Mouse (Mus musculus): ENCODE measurements at regions not wholly inside any gene's neighbourhood (a gene's known extent, or its start where the extent isn't known, plus 50 kb on each side); places are given as distances from the start of the nearest gene placed in this dataset.
A peak's percentile ranks its signal among the peaks of the same experiment; 100 is the strongest.

DNA sequence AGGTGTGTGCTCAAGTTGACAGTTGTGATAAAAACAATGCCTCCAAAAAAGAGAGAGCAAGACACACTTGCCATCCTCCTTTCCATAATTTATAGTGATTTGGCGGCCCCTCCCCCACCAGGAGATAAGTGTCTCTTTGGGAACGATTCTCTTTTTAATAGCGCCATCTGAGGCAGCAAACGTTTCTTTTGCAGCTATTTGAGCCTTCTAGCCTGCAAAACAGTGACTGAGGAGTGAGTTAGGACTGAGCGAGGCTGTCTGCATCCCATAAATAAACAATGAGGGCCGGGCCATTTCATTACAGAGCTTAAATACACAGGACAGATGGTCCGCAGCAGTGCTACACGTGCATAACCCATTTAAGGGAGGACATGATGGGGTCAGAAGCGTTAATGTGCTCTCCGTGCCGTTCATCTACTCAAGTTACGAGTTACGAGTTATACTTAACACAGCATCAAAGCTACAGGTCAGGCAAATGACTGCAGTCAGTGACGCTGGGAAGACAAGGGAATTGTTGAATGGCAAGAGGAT lies 99.0 kb upstream of the Slc25a26 start:
- H3K4me1 ChIP-seq (ENCODE audit: control insufficient read depth, insufficient read depth, low read length): peaks cover 14% of the 10 kb centered on the region
- 6% methylated on average over 14 of the region's 14 CpGs for WGBS
- H3K27ac ChIP-seq (ENCODE audit: low read depth, low read length): no peak overlapping the region
- H3K27me3 ChIP-seq (ENCODE audit: control insufficient read depth, insufficient read depth, low read length): no peaks in the 10 kb centered on the region
- peak overlapping the region; percentile 48 for H3K4me2 ChIP-seq (replicated peaks; ENCODE audit: low read depth, low read length)
- H3K36me3 ChIP-seq (ENCODE audit: control insufficient read depth, insufficient read depth, low read length): no peaks in the 10 kb centered on the region
- no peak overlapping the region for H3K9ac ChIP-seq (ENCODE audit: low read depth, low read length)
- H3K9me3 ChIP-seq (ENCODE audit: control insufficient read depth, low read length): no peaks in the 10 kb centered on the region
- ATAC-seq (ENCODE audit: low FRiP score, low TSS enrichment): peak; percentile 88
- H3K4me3 ChIP-seq (ENCODE audit: low read length): peak overlapping the region; percentile 18

DNA sequence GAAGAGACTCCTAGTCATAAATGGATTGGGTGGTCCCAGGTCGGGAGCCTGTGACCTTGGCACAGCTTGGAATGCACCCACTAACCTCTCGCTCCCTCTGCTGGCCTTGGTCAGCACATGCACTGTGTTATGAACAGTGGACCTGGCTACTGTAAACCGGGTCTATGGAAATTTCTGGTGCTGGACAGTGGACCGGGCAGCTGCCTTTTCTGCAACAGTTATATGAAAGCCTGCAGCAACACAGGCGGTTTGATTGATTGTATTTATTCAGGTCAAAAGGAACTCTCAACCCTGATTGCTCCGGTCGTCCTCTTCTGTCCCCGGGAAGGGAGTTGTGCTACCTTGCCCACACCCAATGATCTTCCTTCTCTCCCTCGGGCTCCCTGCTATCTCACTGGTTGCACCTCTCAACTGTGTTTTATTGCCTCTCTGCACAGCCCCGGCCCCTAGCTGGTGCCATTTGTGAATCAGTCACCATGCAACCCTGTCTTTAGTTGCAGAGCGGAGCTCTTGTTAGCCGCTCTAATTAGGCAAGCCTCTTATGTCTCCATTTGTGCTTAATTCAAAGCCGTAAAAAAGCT lies 99.6 kb upstream of the Slc25a26 start:
- Histone ChIP-seq H3K4me1 (ENCODE audit: control insufficient read depth, insufficient read depth, low read length) (peaks cover 14% of the 10 kb centered on the region), H3K27me3 (ENCODE audit: control insufficient read depth, insufficient read depth, low read length) (no peaks in the 10 kb centered on the region), H3K9ac (ENCODE audit: low read depth, low read length) (no peak overlapping the region), H3K9me3 (ENCODE audit: control insufficient read depth, low read length) (no peaks in the 10 kb centered on the region), H3K4me2 (replicated peaks; ENCODE audit: low read depth, low read length) (peak overlapping the region; percentile 48), H3K36me3 (ENCODE audit: control insufficient read depth, insufficient read depth, low read length) (no peaks in the 10 kb centered on the region), H3K27ac (ENCODE audit: low read depth, low read length) (no peak overlapping the region), H3K4me3 (ENCODE audit: low read length) (peak overlapping the region; percentile 18; the same call in 1 of the 2 replicates)
- 3% methylated on average over 13 of the region's 13 CpGs for WGBS
- peak; percentile 85 for ATAC-seq (ENCODE audit: low FRiP score, low TSS enrichment)

DNA sequence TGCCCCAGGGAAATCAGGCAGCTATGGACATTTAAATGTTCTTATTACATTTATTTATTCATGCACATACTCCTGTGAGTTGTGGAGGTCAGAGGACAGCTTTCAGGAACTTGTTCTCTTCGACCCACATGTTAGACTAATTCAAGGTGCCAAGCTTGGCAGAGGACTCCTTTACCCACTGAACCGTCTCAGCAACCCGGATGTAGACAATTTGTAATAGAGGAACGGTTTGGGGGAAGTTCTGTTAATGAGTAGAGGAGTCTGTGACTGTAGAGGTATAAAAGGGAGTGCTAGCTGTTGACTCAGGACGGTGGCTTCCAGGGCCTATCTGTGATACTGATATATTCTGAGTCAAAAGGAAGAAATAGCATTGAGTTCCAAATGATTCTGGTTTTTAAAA lies 107.4 kb upstream of the Magi1 start:
- Histone ChIP-seq H3K4me2 (replicated peaks; ENCODE audit: low read depth, low read length) (no peak overlapping the region), H3K9me3 (ENCODE audit: control insufficient read depth, low read length) (no peaks in the 10 kb centered on the region), H3K4me3 (ENCODE audit: low read length) (no peak overlapping the region), H3K27me3 (ENCODE audit: control insufficient read depth, insufficient read depth, low read length) (no peaks in the 10 kb centered on the region), H3K9ac (ENCODE audit: low read depth, low read length) (no peak overlapping the region), H3K4me1 (ENCODE audit: control insufficient read depth, insufficient read depth, low read length) (no peaks in the 10 kb centered on the region; the same call in 1 of the 2 replicates), H3K36me3 (ENCODE audit: control insufficient read depth, insufficient read depth, low read length) (no peaks in the 10 kb centered on the region), H3K27ac (ENCODE audit: low read depth, low read length) (peak overlapping the region; percentile 1; the same call in 1 of the 2 replicates)
- peak; percentile 60; the same call in 1 of the 2 replicates for ATAC-seq (ENCODE audit: low FRiP score, low TSS enrichment)
- WGBS: 42% methylated on average over 5 of the region's 5 CpGs

DNA sequence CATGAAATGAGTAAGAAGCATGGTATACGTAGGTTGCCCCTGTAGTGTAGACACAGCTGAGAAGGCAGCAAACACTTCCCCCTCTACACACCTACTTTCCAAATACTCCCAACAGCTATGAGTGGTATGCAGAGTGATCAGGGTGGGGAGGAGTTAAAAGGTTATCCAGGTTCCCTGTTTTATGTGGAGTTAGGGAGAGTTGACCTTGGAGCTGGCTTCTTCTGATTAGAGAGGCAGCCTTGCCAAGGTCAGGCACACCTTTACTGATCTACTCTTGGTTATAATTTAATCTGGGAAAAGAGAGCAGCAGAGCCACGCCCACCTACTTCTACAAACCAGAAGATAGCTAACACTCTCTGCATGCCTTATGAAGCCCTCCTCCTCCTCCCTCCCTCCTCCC lies 106.7 kb upstream of the Magi1 start:
- peak; percentile 49; the same call in 1 of the 2 replicates for ATAC-seq (ENCODE audit: low FRiP score, low TSS enrichment)
- H3K4me1 ChIP-seq (ENCODE audit: control insufficient read depth, insufficient read depth, low read length): no peaks in the 10 kb centered on the region; the same call in 1 of the 2 replicates
- no peak overlapping the region for H3K4me3 ChIP-seq (ENCODE audit: low read length)
- no peak overlapping the region for H3K27ac ChIP-seq (ENCODE audit: low read depth, low read length)
- no peaks in the 10 kb centered on the region for H3K27me3 ChIP-seq (ENCODE audit: control insufficient read depth, insufficient read depth, low read length)
- H3K36me3 ChIP-seq (ENCODE audit: control insufficient read depth, insufficient read depth, low read length): no peaks in the 10 kb centered on the region
- H3K9ac ChIP-seq (ENCODE audit: low read depth, low read length): no peak overlapping the region
- H3K9me3 ChIP-seq (ENCODE audit: control insufficient read depth, low read length): no peaks in the 10 kb centered on the region
- no peak overlapping the region for H3K4me2 ChIP-seq (replicated peaks; ENCODE audit: low read depth, low read length)
- WGBS: 66% methylated on average over 2 of the region's 2 CpGs

DNA sequence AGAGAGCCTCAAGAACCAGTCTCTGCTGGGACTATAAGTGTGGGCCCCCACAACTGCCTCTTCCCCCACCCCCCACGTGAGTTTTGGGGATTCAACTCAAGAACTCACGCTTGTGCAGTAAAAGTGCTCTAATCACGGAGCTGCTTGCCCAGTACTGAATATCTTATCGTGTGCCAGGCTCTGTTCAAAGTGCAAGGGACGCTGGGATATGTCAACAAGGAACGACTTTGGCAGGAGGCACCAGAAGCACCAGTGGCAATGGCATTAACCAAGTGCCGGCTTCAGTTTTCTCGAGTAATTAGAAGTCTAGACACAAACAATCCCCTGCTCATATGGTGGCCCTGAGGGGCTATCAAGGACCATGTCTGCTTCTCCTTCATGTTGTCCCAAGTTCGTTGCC lies 106.0 kb upstream of the Magi1 start:
- Histone ChIP-seq H3K4me1 (ENCODE audit: control insufficient read depth, insufficient read depth, low read length) (no peaks in the 10 kb centered on the region; the same call in 1 of the 2 replicates), H3K36me3 (ENCODE audit: control insufficient read depth, insufficient read depth, low read length) (no peaks in the 10 kb centered on the region), H3K9me3 (ENCODE audit: control insufficient read depth, low read length) (no peaks in the 10 kb centered on the region), H3K4me3 (ENCODE audit: low read length) (no peak overlapping the region), H3K9ac (ENCODE audit: low read depth, low read length) (no peak overlapping the region), H3K27ac (ENCODE audit: low read depth, low read length) (no peak overlapping the region), H3K27me3 (ENCODE audit: control insufficient read depth, insufficient read depth, low read length) (no peaks in the 10 kb centered on the region), H3K4me2 (replicated peaks; ENCODE audit: low read depth, low read length) (no peak overlapping the region)
- WGBS: 74% methylated on average over 9 of the region's 9 CpGs
- ATAC-seq (ENCODE audit: low FRiP score, low TSS enrichment): no peak

DNA sequence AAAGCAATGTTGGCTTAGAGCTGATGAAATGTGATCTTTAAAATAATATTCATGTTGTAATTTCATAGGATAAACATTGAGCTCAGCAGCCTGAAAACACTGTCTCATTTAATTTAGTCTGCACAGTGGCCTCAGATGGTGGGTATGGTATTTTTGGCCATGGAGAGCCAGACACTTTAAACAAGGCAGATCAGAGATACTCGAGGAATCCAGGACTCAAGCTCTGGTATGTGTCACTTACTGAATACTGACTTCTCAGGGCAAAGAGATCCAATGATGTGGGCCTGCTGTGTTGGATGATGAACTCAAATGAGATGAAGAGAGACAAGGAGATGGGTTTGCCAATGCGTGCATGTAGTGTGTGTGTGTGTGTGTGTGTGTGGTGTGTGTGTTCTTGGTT lies 103.9 kb upstream of the Magi1 start:
- Histone ChIP-seq H3K27me3 (ENCODE audit: control insufficient read depth, insufficient read depth, low read length) (no peaks in the 10 kb centered on the region), H3K4me3 (ENCODE audit: low read length) (no peak overlapping the region), H3K4me2 (replicated peaks; ENCODE audit: low read depth, low read length) (no peak overlapping the region), H3K9ac (ENCODE audit: low read depth, low read length) (no peak overlapping the region), H3K36me3 (ENCODE audit: control insufficient read depth, insufficient read depth, low read length) (no peaks in the 10 kb centered on the region), H3K9me3 (ENCODE audit: control insufficient read depth, low read length) (peaks cover 7% of the 10 kb centered on the region; the same call in 1 of the 2 replicates), H3K4me1 (ENCODE audit: control insufficient read depth, insufficient read depth, low read length) (no peaks in the 10 kb centered on the region; the same call in 1 of the 2 replicates), H3K27ac (ENCODE audit: low read depth, low read length) (no peak overlapping the region)
- WGBS: 76% methylated on average over 2 of the region's 2 CpGs
- no peak for ATAC-seq (ENCODE audit: low FRiP score, low TSS enrichment)

DNA sequence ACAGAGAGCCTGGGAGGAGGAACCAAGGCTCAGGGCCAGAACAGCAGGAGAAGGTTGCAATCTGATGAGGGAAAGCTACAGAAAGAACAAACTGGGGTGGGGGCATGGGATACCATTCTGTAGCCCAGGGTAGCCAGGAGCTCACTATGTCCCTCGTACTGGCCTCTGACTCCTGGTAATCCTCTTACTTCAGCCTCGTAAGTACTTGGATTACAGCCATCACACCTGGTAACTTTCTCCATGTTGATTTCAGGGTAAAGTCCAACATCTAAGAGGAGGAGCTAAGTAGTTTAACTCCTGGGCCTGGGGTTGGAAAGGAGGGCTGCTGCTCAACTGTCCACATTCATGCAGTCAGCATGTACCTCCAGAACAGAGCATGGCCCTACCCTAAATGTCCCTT lies 101.8 kb upstream of the Magi1 start:
- Histone ChIP-seq H3K27me3 (ENCODE audit: control insufficient read depth, insufficient read depth, low read length) (no peaks in the 10 kb centered on the region), H3K9me3 (ENCODE audit: control insufficient read depth, low read length) (peaks cover 7% of the 10 kb centered on the region; the same call in 1 of the 2 replicates), H3K9ac (ENCODE audit: low read depth, low read length) (no peak overlapping the region), H3K27ac (ENCODE audit: low read depth, low read length) (no peak overlapping the region), H3K4me3 (ENCODE audit: low read length) (no peak overlapping the region), H3K4me2 (replicated peaks; ENCODE audit: low read depth, low read length) (no peak overlapping the region), H3K36me3 (ENCODE audit: control insufficient read depth, insufficient read depth, low read length) (no peaks in the 10 kb centered on the region), H3K4me1 (ENCODE audit: control insufficient read depth, insufficient read depth, low read length) (no peaks in the 10 kb centered on the region; the same call in 1 of the 2 replicates)
- no peak for ATAC-seq (ENCODE audit: low FRiP score, low TSS enrichment)
- WGBS: 93% methylated on average over 2 of the region's 2 CpGs

DNA sequence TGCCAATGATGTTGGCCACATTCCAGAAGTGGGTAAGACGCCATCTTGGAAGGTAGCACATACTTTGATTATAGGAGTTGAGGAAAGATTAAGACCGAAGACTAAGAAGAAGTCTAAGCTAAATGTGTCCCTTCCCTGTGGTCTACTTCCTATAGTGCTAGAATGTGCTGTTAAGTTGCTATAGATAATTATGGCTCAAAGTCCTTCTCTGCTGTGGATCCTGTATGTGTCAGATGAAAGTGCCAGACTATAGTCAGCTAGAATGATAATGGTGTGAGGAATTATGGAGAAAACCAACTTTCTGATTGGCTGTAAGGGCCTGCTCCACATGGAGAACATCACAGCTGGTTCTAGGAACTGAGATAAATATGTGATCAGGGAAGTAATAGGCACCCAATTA lies 86.3 kb upstream of the Magi1 start:
- WGBS: 88% methylated on average over 2 of the region's 2 CpGs
- H3K9ac ChIP-seq (ENCODE audit: low read depth, low read length): no peak overlapping the region
- H3K4me3 ChIP-seq (ENCODE audit: low read length): no peak overlapping the region
- no peaks in the 10 kb centered on the region for H3K36me3 ChIP-seq (ENCODE audit: control insufficient read depth, insufficient read depth, low read length)
- H3K9me3 ChIP-seq (ENCODE audit: control insufficient read depth, low read length): peaks cover 4% of the 10 kb centered on the region; the same call in 1 of the 2 replicates
- no peaks in the 10 kb centered on the region for H3K27me3 ChIP-seq (ENCODE audit: control insufficient read depth, insufficient read depth, low read length)
- no peaks in the 10 kb centered on the region for H3K4me1 ChIP-seq (ENCODE audit: control insufficient read depth, insufficient read depth, low read length)
- H3K4me2 ChIP-seq (replicated peaks; ENCODE audit: low read depth, low read length): no peak overlapping the region
- ATAC-seq (ENCODE audit: low FRiP score, low TSS enrichment): no peak
- H3K27ac ChIP-seq (ENCODE audit: low read depth, low read length): no peak overlapping the region

DNA sequence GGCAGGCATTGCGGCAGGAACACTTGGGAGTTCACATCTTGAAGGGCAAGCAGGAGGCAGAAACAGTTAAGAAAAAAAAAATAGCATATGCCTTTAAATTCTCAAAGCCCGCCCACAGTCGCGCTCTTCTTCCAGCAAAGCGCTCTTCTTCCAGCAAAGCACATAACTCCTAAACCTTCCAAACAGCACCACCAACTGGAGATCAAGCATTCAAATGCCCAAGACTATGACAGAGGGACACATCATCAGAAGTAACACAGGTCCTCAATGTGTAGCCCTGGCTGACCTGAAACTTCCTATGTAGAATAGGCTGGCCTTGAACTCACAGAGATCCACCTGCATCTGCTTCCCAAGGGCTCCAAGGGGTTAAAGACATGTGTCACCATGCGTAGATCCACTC lies 80.2 kb upstream of the Magi1 start:
- Histone ChIP-seq H3K9me3 (ENCODE audit: control insufficient read depth, low read length) (no peaks in the 10 kb centered on the region), H3K9ac (ENCODE audit: low read depth, low read length) (no peak overlapping the region), H3K27me3 (ENCODE audit: control insufficient read depth, insufficient read depth, low read length) (no peaks in the 10 kb centered on the region), H3K4me1 (ENCODE audit: control insufficient read depth, insufficient read depth, low read length) (no peaks in the 10 kb centered on the region), H3K36me3 (ENCODE audit: control insufficient read depth, insufficient read depth, low read length) (no peaks in the 10 kb centered on the region), H3K27ac (ENCODE audit: low read depth, low read length) (no peak overlapping the region), H3K4me2 (replicated peaks; ENCODE audit: low read depth, low read length) (no peak overlapping the region), H3K4me3 (ENCODE audit: low read length) (no peak overlapping the region)
- WGBS: 86% methylated on average over 6 of the region's 6 CpGs
- ATAC-seq (ENCODE audit: low FRiP score, low TSS enrichment): no peak
